Mouse (Mus musculus): Measurements from ENCODE around the gene Oscar.

GRCm38 (mm10) chr7:3574216-3574615 lies 41.7 kb downstream of the Oscar start:
- TF ChIP-seq GATA1 (IDR thresholded peaks at IDR 0.05; ENCODE audit: low read length) (no peak), TAL1 (IDR thresholded peaks at IDR 0.05; ENCODE audit: low read length) (no peak)

All from erythroblast, embryonic 14.5 days (primary cell).